Mouse (Mus musculus) C2C12 (cell line): ENCODE results near the gene Adprhl2. TPM values are rescaled to one million over a fixed set of nuclear protein-coding genes. Genes with fewer than 3 reads are reported as not detected.

ENCODE experiments used
- H3K27me3 ChIP-seq: one replicate; pipeline ENCODE4 v1.6.1; 2011; ENCODE audit not compliant: control insufficient read depth, insufficient read depth, insufficient read length
- H3K36me3 ChIP-seq: one replicate; pipeline ENCODE4 v1.6.1; 2011; ENCODE audit not compliant: control insufficient read depth, insufficient read depth
- H3K4me3 ChIP-seq: one replicate; pipeline ENCODE4 v1.5.1; 2011; ENCODE audit warnings: mild to moderate bottlenecking, control low read depth; ENCODE audit not compliant: poor library complexity, insufficient read depth, severe bottlenecking
- H3K79me2 ChIP-seq: one replicate; pipeline ENCODE4 v1.6.1; 2011; ENCODE audit not compliant: control insufficient read depth, insufficient read depth
- H3K79me3 ChIP-seq: one replicate; pipeline ENCODE4 v1.6.1; 2011; ENCODE audit warnings: low read depth, control low read depth
- H3ac ChIP-seq: one replicate; pipeline ENCODE3; 2011; ENCODE audit warnings: low read depth; ENCODE audit not compliant: control insufficient read depth, insufficient read length
- CEBPB ChIP-seq: IDR thresholded peaks from one replicate; pipeline ENCODE4 v1.6.1; 2011; ENCODE audit warnings: low read depth, mild to moderate bottlenecking, control low read depth, moderate library complexity
- CTCF ChIP-seq: IDR thresholded peaks from one replicate; pipeline ENCODE4 v1.5.1; 2011; ENCODE audit not compliant: control insufficient read depth, insufficient read depth, insufficient read length
- FOSL1 ChIP-seq: IDR thresholded peaks from one replicate; pipeline ENCODE4 v1.8.0; 2011; ENCODE audit warnings: mild to moderate bottlenecking, low read length; ENCODE audit not compliant: poor library complexity, insufficient read depth, severe bottlenecking
- MAX ChIP-seq: IDR thresholded peaks from one replicate; pipeline ENCODE4 v1.6.1; 2011; ENCODE audit warnings: mild to moderate bottlenecking, control low read depth
- MYOD1 ChIP-seq: IDR thresholded peaks from one replicate; pipeline ENCODE4 v1.6.1; 2011; ENCODE audit warnings: low read depth; ENCODE audit not compliant: control insufficient read depth, insufficient read length
- MYOG ChIP-seq: IDR thresholded peaks from one replicate; pipeline ENCODE4 v1.6.1; 2011; ENCODE audit not compliant: control insufficient read depth, insufficient read length; ENCODE audit errors: extremely low read depth
- USF1 ChIP-seq: IDR thresholded peaks from one replicate; pipeline ENCODE4 v1.6.1; 2011; ENCODE audit warnings: low read depth, mild to moderate bottlenecking, control low read depth, moderate library complexity
- polyA plus RNA-seq: library from polyadenylated mRNA; unstranded; fragments of >200 nt; fragmentation: generic; extraction: Trizol; gene quantifications from one replicate; pipeline ENCODE4 v1.2.1, GENCODE M21; 2012; ENCODE audit warnings: missing spikeins

Adprhl2 gene
- polyA plus RNA-seq, 1 experiment, result 46.2 TPM

DNA sequence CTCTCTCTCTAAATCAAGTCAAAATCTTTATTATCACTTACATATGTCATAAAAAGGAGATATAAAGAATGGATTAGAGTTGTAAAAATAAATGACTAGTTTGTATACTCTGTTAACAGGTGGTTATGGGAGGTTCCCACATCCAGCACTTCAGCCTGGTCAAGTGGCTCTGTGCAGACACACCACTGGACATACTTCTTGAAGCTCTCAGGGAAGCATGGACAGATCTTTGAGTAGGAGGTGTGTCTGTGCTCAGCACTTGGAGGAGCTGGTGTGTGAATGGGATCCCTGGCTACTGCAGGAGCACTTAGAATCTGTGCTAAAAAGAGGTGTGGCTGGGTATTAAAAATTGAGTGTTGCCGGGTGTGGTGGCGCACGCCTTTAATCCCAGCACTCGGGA, 8.8 kb upstream of the Adprhl2 start:
- TF ChIP-seq MAX (no peak), FOSL1 (no peak), CEBPB (no peak)
- no peaks in the 10 kb centered on the region for H3K79me2 ChIP-seq
- no peaks in the 10 kb centered on the region for H3K27me3 ChIP-seq
- H3ac ChIP-seq, result no peak overlapping the region
- H3K4me3 ChIP-seq, result no peak overlapping the region
- H3K79me3 ChIP-seq, result no peaks in the 10 kb centered on the region
- no peaks in the 10 kb centered on the region for H3K36me3 ChIP-seq

DNA sequence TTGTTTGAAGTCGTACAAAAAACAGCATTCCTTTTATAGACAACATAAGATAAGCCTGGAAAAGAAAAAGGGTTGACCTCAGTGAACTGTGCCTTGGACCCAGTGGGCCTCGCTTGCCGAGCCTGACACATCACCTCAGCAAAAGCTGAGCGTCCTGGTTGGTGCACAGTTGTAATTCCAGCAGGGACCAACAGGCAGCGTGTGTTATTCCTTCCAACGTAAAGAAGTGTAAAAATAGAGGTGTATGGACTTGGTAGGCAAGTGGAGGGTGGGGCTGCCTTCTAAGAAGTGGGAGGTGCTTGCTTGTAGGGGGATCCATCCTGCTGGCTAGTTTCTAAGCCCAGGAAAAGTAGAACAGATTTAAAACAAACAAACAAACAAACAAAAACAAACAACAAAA, 4.5 kb upstream of the Adprhl2 start:
- no peaks in the 10 kb centered on the region for H3K79me3 ChIP-seq
- no peaks in the 10 kb centered on the region for H3K27me3 ChIP-seq
- H3K36me3 ChIP-seq, result no peaks in the 10 kb centered on the region
- TF ChIP-seq CTCF, result no peak
- no peak for TF ChIP-seq CEBPB
- TF ChIP-seq USF1, result no peak
- no peak for TF ChIP-seq MAX
- TF ChIP-seq FOSL1, result no peak
- TF ChIP-seq MYOD1, result no peak
- no peak for TF ChIP-seq MYOG
- no peak overlapping the region for H3ac ChIP-seq
- peaks cover 2% of the 10 kb centered on the region for H3K79me2 ChIP-seq
- H3K4me3 ChIP-seq, result no peak overlapping the region

DNA sequence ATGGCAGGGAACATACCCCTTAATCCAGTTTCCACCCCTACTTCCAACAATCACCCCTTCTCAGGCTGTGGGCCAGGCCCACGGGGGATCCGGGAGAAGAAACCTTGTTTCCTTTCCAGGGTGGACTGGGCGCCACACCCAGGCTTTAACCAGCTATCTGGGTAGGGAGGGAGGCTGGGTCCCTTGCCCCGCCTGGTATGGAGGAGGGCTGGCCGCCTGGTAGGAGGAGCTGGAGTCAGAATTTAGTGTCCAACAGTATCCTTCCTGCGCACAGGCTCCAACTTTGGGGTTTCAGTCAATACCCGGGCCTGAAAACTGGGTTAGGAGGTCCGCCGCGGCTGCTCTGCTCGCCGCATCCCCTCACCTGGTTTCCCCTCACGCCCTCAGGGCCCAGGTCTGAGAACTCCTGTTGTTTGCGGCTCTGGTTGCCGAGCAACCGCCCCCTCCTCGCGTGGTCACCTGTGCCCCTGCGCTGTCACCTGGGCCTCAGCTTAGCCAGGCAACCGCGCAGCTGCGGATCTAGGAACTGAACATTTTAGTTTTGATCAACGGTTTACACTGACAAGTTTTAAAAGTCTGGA, 3.9 kb upstream of the Adprhl2 start, which contains the start of gene Tekt2:
Tekt2 (minus strand) TSS at position 408 of the 581 bp plus-strand sequence.
- TF ChIP-seq CEBPB (no peak), MAX (no peak), MYOD1 (no peak), CTCF (no peak), MYOG (no peak), FOSL1 (no peak), USF1 (no peak)
- H3K4me3 ChIP-seq, result no peak within 1 kb of the TSS
- H3K79me2 ChIP-seq, result peaks cover 8% of the 10 kb centered on the region
- peaks cover 4% of the 10 kb centered on the region for H3K79me3 ChIP-seq
- no peaks in the 10 kb centered on the region for H3K36me3 ChIP-seq
- no peaks in the 10 kb centered on the region for H3K27me3 ChIP-seq
- H3ac ChIP-seq, result no peak within 1 kb of the TSS

DNA sequence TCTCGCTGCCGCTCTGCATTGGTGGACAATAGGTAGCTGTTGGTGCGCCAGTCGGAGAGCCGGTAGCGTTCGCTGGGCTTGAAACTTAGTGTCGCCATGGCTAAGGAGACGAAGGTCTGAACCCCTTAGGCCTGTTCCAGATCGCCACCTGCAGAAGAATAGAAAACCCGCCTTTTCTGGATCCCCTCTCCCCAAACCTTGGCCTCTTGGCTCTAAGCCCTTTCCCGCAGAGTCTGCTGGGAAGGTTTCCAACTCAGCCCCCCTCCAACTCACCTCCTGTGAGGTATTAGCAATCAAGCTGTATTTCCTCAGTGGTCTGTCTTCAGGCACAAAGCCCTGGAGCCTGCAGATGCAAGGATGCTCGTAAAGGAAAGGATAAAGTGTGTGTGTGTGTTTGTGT, 3.4 kb upstream of the Adprhl2 start:
- Histone ChIP-seq H3K79me2 (peaks cover 13% of the 10 kb centered on the region), H3K27me3 (no peaks in the 10 kb centered on the region), H3K79me3 (peaks cover 5% of the 10 kb centered on the region), H3K36me3 (no peaks in the 10 kb centered on the region), H3K4me3 (no peak overlapping the region), H3ac (no peak overlapping the region)
- TF ChIP-seq MYOG, result no peak
- no peak for TF ChIP-seq USF1
- TF ChIP-seq FOSL1, result no peak
- TF ChIP-seq CEBPB, result no peak
- TF ChIP-seq MYOD1, result no peak
- TF ChIP-seq CTCF, result no peak

DNA sequence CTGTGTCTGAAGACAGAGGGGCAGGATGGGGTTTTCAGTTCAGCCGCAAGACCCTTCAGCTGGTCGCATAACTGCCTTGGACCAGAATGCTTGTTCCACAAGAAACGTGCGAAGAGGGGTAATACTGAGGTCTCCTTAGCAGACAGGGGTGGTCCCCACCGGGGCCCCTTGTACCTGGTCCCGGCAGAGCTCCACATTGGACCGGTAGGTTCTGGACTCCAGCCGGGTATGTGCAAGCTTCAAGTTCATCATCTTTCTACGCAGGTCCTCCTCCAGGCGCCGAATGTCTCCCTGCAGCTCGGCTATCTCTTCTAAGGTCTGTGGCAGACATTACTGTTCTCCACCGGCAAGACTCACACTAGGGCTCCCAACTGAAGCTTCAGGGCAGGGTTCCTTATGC, 1.1 kb upstream of the Adprhl2 start:
- no peak for TF ChIP-seq FOSL1
- no peak for TF ChIP-seq CEBPB
- no peak for TF ChIP-seq MAX
- no peak for TF ChIP-seq MYOD1
- TF ChIP-seq USF1, result no peak
- no peak for TF ChIP-seq CTCF
- no peak for TF ChIP-seq MYOG

More for the DNA sequence above, 1.1 kb upstream of the Adprhl2 start:
- no peaks in the 10 kb centered on the region for H3K27me3 ChIP-seq
- H3K4me3 ChIP-seq, result no peak overlapping the region
- H3K79me2 ChIP-seq, result peaks cover 25% of the 10 kb centered on the region
- H3ac ChIP-seq, result no peak overlapping the region
- peaks cover 5% of the 10 kb centered on the region for H3K79me3 ChIP-seq
- peaks cover 8% of the 10 kb centered on the region for H3K36me3 ChIP-seq
